Mouse (Mus musculus): ENCODE data around the gene Serpina12. TPM values are rescaled to one million over a fixed set of nuclear protein-coding genes. Genes with fewer than 3 reads are reported as not detected.

Serpina12 gene
- polyA plus RNA-seq, 1 experiment from 2014 or later: not detected

DNA sequence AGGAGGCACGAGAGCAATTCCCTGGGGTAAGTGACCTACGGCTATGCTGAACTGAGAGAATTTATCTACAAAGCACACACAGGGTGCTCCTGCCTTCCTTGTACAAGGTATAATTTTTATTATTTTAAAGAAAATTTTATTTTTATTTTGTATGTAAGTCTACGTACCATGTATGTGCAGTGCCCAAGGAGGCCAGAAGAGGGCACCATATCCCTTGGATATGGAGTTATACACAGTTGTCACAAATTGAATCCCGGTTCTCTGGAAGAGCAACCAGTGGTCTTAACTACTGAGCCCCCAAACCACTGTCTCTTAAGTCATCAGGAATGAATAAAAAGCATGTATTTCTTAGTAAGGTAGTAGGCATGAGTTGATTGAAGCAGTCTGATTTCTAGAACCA lies 59.3 kb downstream of the Serpina12 start:
- Histone ChIP-seq H3K4me3 (ENCODE audit: low read depth, low read length) (no peak overlapping the region), H3K27me3 (ENCODE audit: control insufficient read depth, insufficient read depth, low read length) (no peaks in the 10 kb centered on the region), H3K27ac (ENCODE audit: low read depth, low read length) (no peak overlapping the region), H3K36me3 (ENCODE audit: control insufficient read depth, insufficient read depth, low read length) (no peaks in the 10 kb centered on the region), H3K9ac (ENCODE audit: low read length) (no peak overlapping the region), H3K9me3 (ENCODE audit: control insufficient read depth, low read length) (no peaks in the 10 kb centered on the region), H3K4me2 (ENCODE audit: low read depth, low read length, severe bottlenecking) (no peak overlapping the region), H3K4me1 (replicated peaks; ENCODE audit: control insufficient read depth, insufficient read depth, low read length) (no peaks in the 10 kb centered on the region)
- whole genome bisulfite sequencing: 70% methylated on average over 4 of the region's 4 CpGs
- no peak for ATAC-seq (replicated peaks; ENCODE audit: low FRiP score)
- no peak for DNase-seq (ENCODE audit: low spot score)

DNA sequence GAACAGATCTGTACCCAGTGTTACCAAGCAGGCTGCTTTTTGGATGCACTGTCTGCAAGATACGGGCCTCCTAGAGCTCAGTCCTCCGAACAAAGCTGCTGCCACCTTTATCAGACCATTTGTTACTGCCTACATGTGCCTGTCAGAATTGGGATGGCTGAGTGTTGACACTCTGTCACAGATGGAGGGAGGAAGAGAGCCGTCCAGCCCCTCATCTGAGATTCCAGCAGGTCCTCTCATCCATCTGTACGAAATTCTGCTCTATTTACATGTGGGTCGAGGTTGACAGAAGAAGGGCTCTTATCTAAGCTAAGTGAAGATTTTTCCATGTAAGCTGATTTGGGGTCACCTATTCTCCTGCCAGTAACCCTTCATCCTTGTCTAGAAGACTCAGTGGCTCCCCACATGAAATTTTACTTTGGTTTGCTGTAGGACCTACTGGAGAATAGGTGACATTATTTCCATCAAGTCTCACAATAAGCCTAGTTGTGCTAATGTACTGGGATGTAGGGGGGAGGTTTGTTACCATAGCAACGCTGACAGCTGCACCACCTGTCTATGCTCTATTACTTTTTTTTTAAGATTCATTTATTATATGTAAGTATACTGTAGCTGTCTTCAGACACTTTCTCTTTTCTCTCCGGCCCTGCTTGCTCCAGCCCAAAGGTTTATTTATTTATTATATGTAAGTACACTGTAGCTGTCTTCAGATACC lies 62.4 kb downstream of the Serpina12 start:
- ATAC-seq (replicated peaks; ENCODE audit: low FRiP score): no peak
- 80% methylated on average over 7 of the region's 7 CpGs for WGBS

More for the DNA sequence above, 62.4 kb downstream of the Serpina12 start:
- H3K4me3 ChIP-seq (ENCODE audit: low read depth, low read length): no peak overlapping the region
- no peak overlapping the region for H3K9ac ChIP-seq (ENCODE audit: low read length)
- no peak overlapping the region for H3K4me2 ChIP-seq (ENCODE audit: low read depth, low read length, severe bottlenecking)
- no peak overlapping the region for H3K27ac ChIP-seq (ENCODE audit: low read depth, low read length)
- H3K27me3 ChIP-seq (ENCODE audit: control insufficient read depth, insufficient read depth, low read length): no peaks in the 10 kb centered on the region
- no peak for DNase-seq (ENCODE audit: low spot score)
- no peaks in the 10 kb centered on the region for H3K36me3 ChIP-seq (ENCODE audit: control insufficient read depth, insufficient read depth, low read length)
- no peaks in the 10 kb centered on the region for H3K9me3 ChIP-seq (ENCODE audit: control insufficient read depth, low read length)
- H3K4me1 ChIP-seq (replicated peaks; ENCODE audit: control insufficient read depth, insufficient read depth, low read length): no peaks in the 10 kb centered on the region

Other genes with a start within 250 kb of the Serpina12 start
- gene Serpina1b, start 214.1 kb downstream of the Serpina12 start, polyA plus RNA-seq (2014; fragmentation: Nextera tagmentation; extraction: Ambion mirVana): not detected in 2 replicates
- not detected in 2 replicates for gene Serpina1a, start 180.9 kb downstream of the Serpina12 start, polyA plus RNA-seq (2014; fragmentation: Nextera tagmentation; extraction: Ambion mirVana)
- not detected in 2 replicates for gene Serpina1c, start 139.6 kb downstream of the Serpina12 start, polyA plus RNA-seq (2014; fragmentation: Nextera tagmentation; extraction: Ambion mirVana)
- gene Serpina1e, start 85.5 kb downstream of the Serpina12 start, polyA plus RNA-seq (2014; fragmentation: Nextera tagmentation; extraction: Ambion mirVana): not detected in 2 replicates
- not detected in 2 replicates for gene Serpina11, start 54.5 kb downstream of the Serpina12 start, polyA plus RNA-seq (2014; fragmentation: Nextera tagmentation; extraction: Ambion mirVana)
- gene Serpina9, start 30.7 kb downstream of the Serpina12 start, polyA plus RNA-seq (2014; fragmentation: Nextera tagmentation; extraction: Ambion mirVana): not detected in 2 replicates
- not detected in 2 replicates for gene Serpina5, start 56.7 kb upstream of the Serpina12 start, polyA plus RNA-seq (2014; fragmentation: Nextera tagmentation; extraction: Ambion mirVana)
- not detected in 2 replicates for gene Serpina3a, start 68.3 kb upstream of the Serpina12 start, polyA plus RNA-seq (2014; fragmentation: Nextera tagmentation; extraction: Ambion mirVana)
- not detected in 2 replicates for gene Serpina3b, start 83.6 kb upstream of the Serpina12 start, polyA plus RNA-seq (2014; fragmentation: Nextera tagmentation; extraction: Ambion mirVana)
- not detected in 2 replicates for gene Serpina3c, start 109.4 kb upstream of the Serpina12 start, polyA plus RNA-seq (2014; fragmentation: Nextera tagmentation; extraction: Ambion mirVana)
- 0.27 and 0.37 TPM in 2 replicates for gene Serpina3f, start 170.1 kb upstream of the Serpina12 start, polyA plus RNA-seq (2014; fragmentation: Nextera tagmentation; extraction: Ambion mirVana)
- gene Serpina3g, start 191.8 kb upstream of the Serpina12 start, polyA plus RNA-seq (2014; fragmentation: Nextera tagmentation; extraction: Ambion mirVana): 0.28 TPM in 1 of 2 replicates, not detected in the other
- 0.09 TPM in 1 of 2 replicates, not detected in the other for gene Serpina3i, start 218.7 kb upstream of the Serpina12 start, polyA plus RNA-seq (2014; fragmentation: Nextera tagmentation; extraction: Ambion mirVana)